Mouse (Mus musculus): ENCODE measurements around the gene Abcd1. TPM values are rescaled to one million over a fixed set of nuclear protein-coding genes. Genes with fewer than 3 reads are reported as not detected.
A peak's percentile ranks its signal among the peaks of the same experiment; 100 is the strongest.
"Not testable (repeated sequence)": the region's sequence is repeated elsewhere in the genome, so short reads cannot be mapped to it uniquely, and the experiment has no call there.

The Abcd1 gene
- polyA plus RNA-seq, 1 experiment from 2014 or later, result 12.7 TPM

DNA sequence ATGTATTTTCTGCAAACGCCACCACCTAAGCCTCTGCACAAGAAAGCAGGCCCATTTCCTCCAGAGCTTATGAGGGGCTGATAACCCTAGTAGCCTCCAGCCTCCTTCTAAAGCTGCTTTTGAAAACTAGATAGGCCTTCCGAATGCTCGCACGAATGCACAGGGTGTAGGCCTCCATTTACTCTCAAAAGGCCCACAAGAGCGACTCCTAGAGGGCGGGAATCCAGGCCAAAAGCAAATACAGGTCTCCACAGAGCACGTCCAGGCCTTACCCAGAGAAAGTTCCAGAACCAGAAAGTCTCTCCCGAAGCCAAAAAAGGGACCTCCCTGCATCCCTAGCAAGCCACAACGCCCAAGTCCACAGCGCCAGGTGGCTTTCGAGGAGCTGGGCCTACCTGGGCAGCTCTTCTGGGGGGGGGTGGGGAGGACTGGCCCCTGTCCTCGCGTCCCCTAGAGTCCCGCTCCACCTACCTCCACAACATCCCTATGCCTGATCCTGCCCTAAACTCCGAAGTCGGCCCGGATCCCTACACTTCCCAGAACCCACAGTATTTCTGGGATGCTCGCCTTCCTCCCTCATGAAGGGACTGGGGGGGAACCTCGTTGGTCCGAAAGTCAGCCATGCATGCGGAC is 805 bp upstream of the Abcd1 start:
- Histone ChIP-seq H3K4me3 (peak overlapping the region; percentile 47), H3K4me1 (peaks cover 28% of the 10 kb centered on the region), H3K27me3 (no peaks in the 10 kb centered on the region), H3K27ac (peak overlapping the region; percentile 44; the same call in 1 of the 2 replicates), H3K36me3 (no peaks in the 10 kb centered on the region), H3K9ac (peak overlapping the region; percentile 54), H3K9me3 (replicated peaks) (no peaks in the 10 kb centered on the region), H3K4me2 (replicated peaks) (peak overlapping the region; percentile 57)
- ATAC-seq (ENCODE audit: low FRiP score), result no peak
- WGBS, result 26% methylated on average over 21 of the region's 21 CpGs

DNA sequence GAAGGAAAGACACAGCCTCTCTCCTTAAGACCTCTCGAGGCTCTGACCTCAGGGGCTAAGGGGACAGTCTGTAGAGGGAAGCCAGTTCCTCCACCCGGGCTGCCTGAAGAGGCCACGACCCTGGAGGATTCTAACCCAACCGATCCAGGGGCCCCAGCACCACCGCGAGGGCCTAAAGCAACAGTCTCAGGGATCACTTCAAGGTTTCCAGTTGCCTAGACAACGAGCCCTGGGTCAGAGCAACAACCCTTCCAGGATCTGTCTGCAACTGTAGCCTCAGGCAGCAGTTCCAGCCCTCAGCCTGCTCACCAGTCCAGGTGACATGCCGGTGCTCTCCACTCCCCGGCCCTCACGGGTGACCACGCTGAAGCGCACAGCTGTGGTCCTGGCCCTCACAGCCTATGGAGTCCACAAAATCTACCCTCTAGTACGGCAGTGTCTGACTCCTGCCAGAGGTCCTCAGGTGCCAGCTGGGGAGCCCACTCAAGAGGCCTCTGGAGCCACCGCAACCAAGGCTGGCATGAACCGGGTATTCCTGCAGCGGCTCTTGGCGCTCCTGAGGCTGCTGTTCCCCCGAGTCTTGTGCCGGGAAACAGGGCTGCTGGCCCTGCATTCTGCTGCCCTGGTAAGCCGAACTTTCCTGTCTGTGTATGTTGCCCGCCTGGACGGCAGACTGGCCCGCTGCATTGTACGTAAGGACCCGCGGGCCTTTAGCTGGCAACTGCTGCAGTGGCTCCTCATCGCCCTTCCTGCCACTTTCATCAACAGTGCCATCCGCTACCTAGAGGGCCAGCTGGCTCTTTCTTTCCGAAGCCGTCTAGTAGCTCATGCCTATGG is 530 bp downstream of the Abcd1 start:
- H3K36me3 ChIP-seq, result no peaks in the 10 kb centered on the region
- H3K27me3 ChIP-seq, result no peaks in the 10 kb centered on the region
- ATAC-seq (ENCODE audit: low FRiP score), result peak; percentile 52
- no peaks in the 10 kb centered on the region for H3K9me3 ChIP-seq (replicated peaks)
- H3K27ac ChIP-seq, result peak overlapping the region; percentile 44
- WGBS, result 30% methylated on average over 29 of the region's 30 CpGs
- H3K4me2 ChIP-seq (replicated peaks), result peak overlapping the region; percentile 57
- H3K4me1 ChIP-seq, result peaks cover 28% of the 10 kb centered on the region
- H3K4me3 ChIP-seq, result peak overlapping the region; percentile 47
- H3K9ac ChIP-seq, result peak overlapping the region; percentile 57

GRCm38 (mm10) chrX:73717667-73718066 is 1.3 kb downstream of the Abcd1 start:
- 78% methylated on average over 11 of the region's 11 CpGs for WGBS
- no peak overlapping the region for H3K9ac ChIP-seq

DNA sequence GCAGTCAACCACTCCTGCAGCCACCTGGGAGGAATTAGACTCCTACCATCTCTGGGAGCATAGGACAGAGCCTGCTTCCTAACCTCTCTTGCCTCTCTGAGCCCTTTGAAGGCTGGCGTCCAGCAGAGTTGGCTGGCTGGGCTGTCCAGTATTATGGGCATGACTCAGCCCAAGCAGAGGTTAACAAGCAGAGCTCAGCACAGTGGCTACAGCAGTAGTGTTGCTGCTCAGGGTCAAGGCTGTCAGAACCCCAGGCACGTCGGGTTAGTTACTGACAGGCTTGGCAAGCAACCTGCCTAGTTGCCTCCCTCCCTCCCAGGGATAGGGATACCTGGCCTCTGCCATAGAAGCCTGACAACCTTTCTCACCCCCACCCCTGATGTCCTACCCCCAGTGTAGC is 1.9 kb downstream of the Abcd1 start:
- WGBS, result 41% methylated on average over 3 of the region's 3 CpGs
- H3K27ac ChIP-seq, result no peak overlapping the region

More at GRCm38 (mm10) chrX:73717667-73718066, 1.3 kb downstream of the Abcd1 start:
- Histone ChIP-seq H3K27me3 (no peaks in the 10 kb centered on the region), H3K9me3 (replicated peaks) (no peaks in the 10 kb centered on the region), H3K27ac (0 out of 2 replicates have a peak overlapping the region, but pooled peaks have one; percentile 44), H3K36me3 (no peaks in the 10 kb centered on the region), H3K4me3 (no peak overlapping the region), H3K4me2 (replicated peaks) (peak overlapping the region; percentile 57), H3K4me1 (peaks cover 28% of the 10 kb centered on the region)
- ATAC-seq (ENCODE audit: low FRiP score), result no peak

DNA sequence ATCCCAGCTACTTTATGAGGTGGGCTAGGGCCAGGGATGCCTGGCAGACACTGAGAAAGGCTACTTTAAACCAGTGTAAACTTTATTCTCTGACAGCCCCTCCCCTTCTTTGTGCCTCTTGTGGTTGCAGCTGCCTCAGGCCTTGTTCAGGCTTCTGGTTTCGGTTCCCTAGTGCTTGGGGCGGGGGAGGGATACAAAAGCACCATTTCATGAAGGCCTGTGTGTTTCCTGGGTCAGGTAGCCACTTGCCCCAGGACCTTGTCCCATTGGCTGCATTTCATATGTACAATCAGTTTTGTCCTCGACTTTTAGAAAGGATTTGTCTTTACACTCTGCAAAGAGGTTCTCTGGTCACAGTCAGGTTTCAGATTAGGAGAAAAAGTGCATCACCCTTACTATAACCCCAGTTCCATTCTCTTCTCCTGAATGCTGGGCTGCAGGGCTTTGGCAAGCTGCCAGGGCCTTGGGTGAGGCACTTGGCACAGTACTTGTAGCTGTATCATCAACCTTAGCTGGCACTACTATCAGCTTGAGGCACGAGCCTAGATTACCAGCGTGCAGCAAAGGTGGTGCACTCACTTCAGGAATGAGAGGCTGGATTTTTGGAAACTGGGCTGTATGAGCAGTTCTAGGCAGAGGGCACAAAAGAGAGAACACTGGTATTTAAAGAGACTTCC is 2.4 kb downstream of the Abcd1 start:
- H3K36me3 ChIP-seq, result no peaks in the 10 kb centered on the region
- H3K27me3 ChIP-seq, result no peaks in the 10 kb centered on the region
- H3K4me1 ChIP-seq, result peaks cover 28% of the 10 kb centered on the region
- H3K27ac ChIP-seq, result no peak overlapping the region
- 60% methylated on average over 5 of the region's 5 CpGs for WGBS
- peak overlapping the region; percentile 13; the same call in 1 of the 2 replicates for H3K4me2 ChIP-seq (replicated peaks)
- H3K4me3 ChIP-seq, result no peak overlapping the region
- no peak overlapping the region for H3K9ac ChIP-seq
- no peaks in the 10 kb centered on the region for H3K9me3 ChIP-seq (replicated peaks)
- ATAC-seq (ENCODE audit: low FRiP score), result no peak

More for the DNA sequence above, 1.9 kb downstream of the Abcd1 start:
- no peaks in the 10 kb centered on the region for H3K27me3 ChIP-seq
- peaks cover 28% of the 10 kb centered on the region for H3K4me1 ChIP-seq
- H3K9ac ChIP-seq, result no peak overlapping the region
- no peak overlapping the region for H3K4me3 ChIP-seq
- no peak for ATAC-seq (ENCODE audit: low FRiP score)
- H3K9me3 ChIP-seq (replicated peaks), result no peaks in the 10 kb centered on the region
- peak overlapping the region; percentile 13; the same call in 1 of the 2 replicates for H3K4me2 ChIP-seq (replicated peaks)
- no peaks in the 10 kb centered on the region for H3K36me3 ChIP-seq

GRCm38 (mm10) chrX:73730908-73731307 is 14.5 kb downstream of the Abcd1 start:
- H3K27me3 ChIP-seq, result no peaks in the 10 kb centered on the region
- no peak overlapping the region for H3K9ac ChIP-seq
- WGBS, result 50% methylated on average over 1 of the region's 1 CpGs
- no peak overlapping the region for H3K27ac ChIP-seq
- H3K4me3 ChIP-seq, result no peak overlapping the region
- H3K4me1 ChIP-seq, result no peaks in the 10 kb centered on the region
- ATAC-seq (ENCODE audit: low FRiP score), result no peak
- H3K36me3 ChIP-seq, result peaks cover 7% of the 10 kb centered on the region; the same call in 1 of the 2 replicates
- H3K9me3 ChIP-seq (replicated peaks), result no peaks in the 10 kb centered on the region
- H3K4me2 ChIP-seq (replicated peaks), result no peak overlapping the region

- Histone ChIP-seq H3K9me3 (replicated peaks) (no peaks in the 10 kb centered on the region), H3K4me1 (no peaks in the 10 kb centered on the region), H3K4me3 (no peak overlapping the region), H3K27me3 (no peaks in the 10 kb centered on the region), H3K9ac (no peak overlapping the region), H3K4me2 (replicated peaks) (no peak overlapping the region), H3K27ac (no peak overlapping the region), H3K36me3 (no peaks in the 10 kb centered on the region)
- no peak for ATAC-seq (ENCODE audit: low FRiP score)
- WGBS, result 33% methylated on average over 1 of the region's 1 CpGs
Measured at GRCm38 (mm10) chrX:73738155-73738554, 21.8 kb downstream of the Abcd1 start.

DNA sequence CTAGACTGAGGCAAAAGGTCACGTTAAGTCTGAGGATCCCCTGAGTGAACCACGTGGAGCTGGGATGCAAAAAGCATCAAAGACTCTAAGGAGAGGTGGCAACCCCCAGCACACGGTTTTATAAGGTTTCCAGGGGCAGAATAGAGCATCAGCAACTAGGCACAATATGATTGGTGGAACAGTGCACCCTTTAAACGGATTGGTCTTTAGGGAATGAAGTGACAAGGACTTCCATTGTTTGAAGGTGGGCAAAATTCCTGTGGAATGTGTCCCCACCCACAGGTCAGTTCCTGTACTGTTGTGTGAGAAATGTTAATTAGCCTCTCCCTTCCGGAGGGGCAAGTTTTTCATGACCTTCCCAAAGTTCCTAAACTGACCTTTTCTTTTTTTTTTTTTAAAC is 22.8 kb downstream of the Abcd1 start:
- Histone ChIP-seq H3K27me3 (no peaks in the 10 kb centered on the region), H3K27ac (no peak overlapping the region), H3K36me3 (no peaks in the 10 kb centered on the region), H3K9ac (no peak overlapping the region), H3K4me2 (replicated peaks) (no peak overlapping the region), H3K4me3 (no peak overlapping the region), H3K4me1 (no peaks in the 10 kb centered on the region), H3K9me3 (replicated peaks) (no peaks in the 10 kb centered on the region)
- no peak for ATAC-seq (ENCODE audit: low FRiP score)
- WGBS, result 73% methylated on average over 5 of the region's 5 CpGs

- not testable (repeated sequence) for ATAC-seq (ENCODE audit: low FRiP score); H3K4me3 ChIP-seq; H3K27me3 ChIP-seq; H3K4me1 ChIP-seq; H3K27ac ChIP-seq; H3K9ac ChIP-seq; H3K9me3 ChIP-seq (replicated peaks); H3K4me2 ChIP-seq (replicated peaks); H3K36me3 ChIP-seq
- WGBS, result 90% methylated on average over 7 of the region's 7 CpGs
Measured at GRCm38 (mm10) chrX:73739841-73740240, 23.4 kb downstream of the Abcd1 start.

DNA sequence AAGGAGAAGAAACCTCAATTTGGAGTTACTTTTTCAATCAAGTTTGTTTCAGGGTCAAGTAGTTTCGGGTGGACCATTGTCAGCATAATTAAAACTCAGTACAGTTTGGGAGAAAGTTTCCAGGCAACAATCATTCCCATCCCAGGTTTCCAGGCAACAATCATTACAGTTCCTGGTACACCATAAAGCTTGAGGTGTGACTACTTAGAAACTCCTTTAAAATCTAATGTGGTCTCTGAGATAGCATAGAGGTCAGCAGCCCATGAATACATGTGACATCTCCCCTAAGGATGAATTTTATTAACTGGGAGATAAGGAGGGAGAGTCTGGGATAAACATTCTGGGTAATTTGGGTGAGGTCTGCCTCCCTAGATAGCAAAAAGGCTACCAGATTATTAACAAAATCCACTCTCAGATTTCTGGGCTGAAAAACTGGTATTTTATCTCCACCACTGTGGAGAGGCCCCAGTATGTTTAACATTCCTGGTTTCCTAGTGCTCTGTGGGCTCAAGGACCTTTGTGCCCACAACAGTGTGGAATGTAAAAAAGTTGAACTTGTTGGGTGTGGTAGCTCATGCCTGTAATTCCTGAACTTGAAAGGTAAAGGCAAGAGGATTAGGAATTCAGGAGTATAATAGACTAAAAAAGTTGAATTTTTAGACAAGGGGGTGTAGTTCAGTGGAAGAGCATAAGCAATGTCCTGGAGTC is 28.5 kb downstream of the Abcd1 start:
- Histone ChIP-seq H3K27me3 (no peaks in the 10 kb centered on the region), H3K4me3 (no peak overlapping the region), H3K36me3 (no peaks in the 10 kb centered on the region), H3K4me2 (replicated peaks) (no peak overlapping the region), H3K9ac (no peak overlapping the region), H3K9me3 (replicated peaks) (no peaks in the 10 kb centered on the region), H3K4me1 (no peaks in the 10 kb centered on the region), H3K27ac (no peak overlapping the region)
- no peak for ATAC-seq (ENCODE audit: low FRiP score)
- 90% methylated on average over 1 of the region's 1 CpGs for WGBS

DNA sequence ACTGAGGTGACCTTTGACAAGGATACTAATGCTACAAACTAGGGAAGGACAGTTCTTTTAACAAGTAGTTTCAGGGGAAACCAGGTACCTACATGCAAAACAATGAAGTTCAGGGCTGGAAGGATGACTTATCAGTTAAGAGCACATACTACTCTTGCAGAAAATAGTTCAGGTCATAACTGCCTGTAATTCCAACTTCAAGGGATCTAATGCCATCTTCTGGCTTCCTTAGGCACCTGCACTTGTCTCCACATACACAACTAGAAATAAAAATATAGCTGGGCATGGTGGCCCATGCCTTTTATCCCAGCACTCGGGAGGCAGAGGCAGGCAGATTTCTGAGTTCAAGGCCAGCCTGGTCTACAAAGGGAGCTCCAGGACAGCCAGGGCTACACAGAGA is 32.6 kb downstream of the Abcd1 start:
- Histone ChIP-seq H3K4me1 (no peaks in the 10 kb centered on the region), H3K27ac (no peak overlapping the region), H3K4me2 (replicated peaks) (no peak overlapping the region), H3K36me3 (no peaks in the 10 kb centered on the region), H3K9ac (no peak overlapping the region), H3K27me3 (no peaks in the 10 kb centered on the region), H3K4me3 (no peak overlapping the region), H3K9me3 (replicated peaks) (no peaks in the 10 kb centered on the region)
- 79% methylated on average over 1 of the region's 1 CpGs for WGBS
- ATAC-seq (ENCODE audit: low FRiP score), result no peak

Measured in hindbrain, embryonic 12.5 days (tissue).